Mouse (Mus musculus) thymus, postnatal 14 days (tissue): Measurements from ENCODE around the gene Ces3a.
"Not testable (repeated sequence)": the region's sequence is repeated elsewhere in the genome, so short reads cannot be mapped to it uniquely, and the experiment has no call there.

Source experiments
- DNase-seq: peaks from one replicate; pipeline ENCODE4 v3.0.0; 2021

Gene Ces3a

DNA sequence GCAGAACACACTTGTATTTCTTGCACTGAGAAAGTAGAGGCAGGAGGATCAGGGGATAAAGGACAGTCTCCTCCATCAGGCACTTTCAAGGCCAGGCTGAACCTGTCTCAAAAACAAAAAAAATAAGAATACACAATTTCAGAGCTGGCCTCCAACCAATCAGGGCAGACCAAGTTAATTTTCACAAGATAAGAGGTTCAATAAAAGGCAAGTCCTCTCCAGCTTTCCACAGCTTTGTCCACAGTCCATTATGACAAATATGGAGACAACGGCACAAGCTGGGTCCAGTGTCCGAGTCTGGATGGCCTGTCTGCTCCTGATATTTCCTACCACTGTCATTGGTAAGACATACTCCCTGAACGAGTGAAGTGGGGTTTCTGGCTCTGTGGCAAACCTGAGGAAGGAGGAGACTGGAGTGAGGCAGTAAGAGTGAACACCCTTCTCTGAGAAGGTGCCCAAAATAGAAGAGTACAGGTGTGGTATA is at the start of gene Ces3a:
Ces3a (plus strand) TSS at position 231 of the 484 bp plus-strand sequence.
- no peak for DNase-seq

- no peak for DNase-seq
Observed at GRCm38 (mm10) chr8:104999183-104999582, 49.2 kb upstream of the Ces3a start.

- no peak for DNase-seq
Observed at GRCm38 (mm10) chr8:105000586-105000985, 47.8 kb upstream of the Ces3a start, which contains the start of gene Ces2h. Gene Ces2h (plus strand): TSS chr8:105000853.

DNA sequence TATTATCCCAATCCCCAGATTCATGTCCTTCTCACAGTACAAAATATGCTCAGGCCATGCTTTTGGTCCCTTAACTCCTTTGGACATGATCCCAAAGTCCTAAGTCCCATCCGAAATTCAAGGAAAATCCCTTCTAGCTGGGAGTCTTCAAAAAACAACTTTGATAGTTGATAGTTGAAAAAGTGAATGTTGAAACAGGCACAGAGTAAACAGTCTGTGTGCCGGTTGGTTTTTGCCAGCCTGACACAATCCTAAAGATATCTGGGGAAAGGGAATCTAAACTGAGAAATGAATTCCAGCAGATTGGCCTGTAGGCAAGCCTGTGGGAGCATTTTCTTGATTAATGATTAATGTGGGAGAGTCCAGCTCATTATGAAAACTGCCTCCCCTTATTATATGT is 38.4 kb upstream of the Ces3a start:
- DNase-seq = no peak

DNA sequence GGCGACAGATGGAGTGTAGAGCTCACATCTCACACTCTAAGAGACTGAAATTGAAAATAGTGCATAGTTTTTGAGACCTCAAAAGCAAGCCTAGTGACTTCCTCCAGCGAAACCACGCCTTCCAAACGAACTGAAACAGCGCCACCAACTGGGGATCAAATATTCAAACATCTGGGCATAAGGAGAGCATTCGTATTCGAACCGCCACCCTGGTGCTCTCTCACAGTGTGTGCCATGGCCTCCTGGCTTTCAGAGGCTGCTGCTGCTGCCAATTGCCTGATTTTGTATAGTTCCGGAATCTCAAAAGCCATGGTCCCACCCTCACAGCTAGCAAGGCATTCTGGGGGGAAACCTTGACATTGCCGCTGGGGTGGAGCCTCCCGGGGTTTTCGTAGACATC is 37.3 kb upstream of the Ces3a start:
- DNase-seq = no peak

GRCm38 (mm10) chr8:105014391-105014790 is 34.0 kb upstream of the Ces3a start:
- DNase-seq = no peak

DNA sequence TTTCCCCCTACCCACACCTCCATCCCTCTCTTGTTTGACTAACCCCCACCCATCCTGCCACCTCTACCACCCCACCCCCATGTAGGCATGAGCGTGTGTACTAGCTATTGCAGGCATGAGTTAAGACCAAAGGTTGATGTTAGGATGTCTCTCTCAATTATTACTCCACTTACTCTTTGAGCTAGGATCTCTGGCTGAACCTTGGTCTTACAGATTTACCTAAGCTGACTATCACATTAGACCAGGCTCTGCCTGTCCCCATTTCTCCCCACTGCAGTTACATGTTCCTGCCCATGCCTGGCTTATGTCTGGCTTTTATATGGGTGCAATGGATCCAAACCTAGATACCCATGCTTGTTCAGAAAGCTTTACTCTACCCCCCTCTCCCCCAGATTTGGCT is 26.4 kb upstream of the Ces3a start:
- DNase-seq = no peak

GRCm38 (mm10) chr8:105023087-105023486 is 25.3 kb upstream of the Ces3a start:
- DNase-seq = no peak

DNA sequence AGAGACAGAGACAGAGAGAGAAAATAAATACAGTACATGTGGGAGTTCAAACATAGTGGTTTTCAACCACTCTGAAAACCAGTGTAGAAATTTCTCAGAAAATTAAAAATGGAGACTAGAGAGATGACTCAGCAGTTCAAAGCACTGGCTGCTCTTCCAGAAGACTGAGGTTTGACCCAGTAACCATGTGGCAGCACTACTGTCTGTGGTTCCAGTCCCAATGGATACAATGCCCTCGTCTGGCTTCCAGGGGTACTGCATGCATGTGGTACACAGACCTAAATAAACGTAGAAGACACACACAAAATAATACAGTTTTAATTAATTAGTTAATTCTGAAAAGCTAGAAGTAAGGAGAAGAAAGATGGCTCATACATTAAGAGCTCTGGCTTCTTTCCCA is 23.4 kb upstream of the Ces3a start:
- no peak for DNase-seq

GRCm38 (mm10) chr8:105043510-105043909 is 4.9 kb upstream of the Ces3a start:
- no peak for DNase-seq

- DNase-seq = no peak
Observed at GRCm38 (mm10) chr8:105045824-105046401, 2.5 kb upstream of the Ces3a start.

- DNase-seq = no peak
Observed at GRCm38 (mm10) chr8:105056211-105056610, 7.8 kb downstream of the Ces3a start.

DNA sequence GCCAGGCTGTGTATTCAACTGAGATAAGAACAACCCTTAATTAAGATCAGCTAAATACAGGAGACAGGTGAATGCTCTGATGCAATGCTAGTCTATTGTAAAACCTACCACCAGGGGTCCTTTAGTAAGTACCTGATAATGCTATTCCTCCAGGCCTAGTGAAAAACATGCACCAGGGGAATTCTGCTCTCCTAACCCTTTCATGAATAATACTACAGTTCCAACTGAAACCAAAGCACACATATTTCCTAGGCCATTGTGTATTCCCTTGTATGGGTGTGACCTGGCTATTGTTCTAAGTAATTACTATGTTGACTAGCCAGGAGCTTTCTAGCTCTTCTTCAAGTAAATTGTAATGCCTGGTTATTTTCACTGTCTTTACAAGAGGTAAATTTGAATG is 11.7 kb downstream of the Ces3a start:
- DNase-seq = no peak

- peak; percentile 52 for DNase-seq
Observed at GRCm38 (mm10) chr8:105066761-105067160, 18.4 kb downstream of the Ces3a start.

DNA sequence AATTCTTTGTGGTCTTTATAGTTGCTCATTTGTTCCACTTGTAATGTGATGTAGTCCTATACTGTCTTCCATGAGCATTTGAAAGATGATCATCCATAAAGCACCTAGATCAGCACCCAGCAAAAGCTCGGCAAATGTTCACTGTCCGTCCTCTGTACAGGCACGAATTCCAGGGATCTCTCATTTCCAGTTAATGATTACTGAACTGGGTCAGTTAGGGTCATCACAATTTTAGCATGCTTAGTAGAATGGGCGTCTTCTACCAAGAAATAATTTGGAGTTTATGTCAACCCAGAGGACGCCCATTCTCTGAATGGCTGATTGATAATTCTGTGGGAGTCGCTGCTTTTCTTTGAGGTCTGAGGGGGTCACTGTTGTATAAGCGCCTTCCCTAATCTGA is 19.5 kb downstream of the Ces3a start:
- DNase-seq = not testable (repeated sequence)

GRCm38 (mm10) chr8:105068971-105069370 is 20.6 kb downstream of the Ces3a start:
- no peak for DNase-seq

DNA sequence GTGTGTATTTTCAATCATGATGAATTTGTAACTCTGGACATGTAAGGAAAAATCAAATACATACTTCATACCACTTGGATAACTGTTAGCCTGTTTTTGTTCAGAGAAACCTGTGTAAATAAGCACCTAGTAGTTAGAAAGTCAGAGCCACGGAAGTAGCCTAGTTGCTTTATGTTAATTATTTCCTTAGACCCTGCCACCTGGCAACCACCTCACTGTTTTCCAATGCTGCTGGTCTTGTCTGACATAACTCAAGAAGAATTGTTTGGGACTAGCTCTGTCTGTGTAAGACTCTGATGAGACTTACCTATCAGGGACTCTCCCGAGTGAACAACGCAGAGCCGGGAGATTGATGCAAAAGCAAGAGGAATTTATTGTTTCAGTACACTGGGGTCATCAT is 28.2 kb downstream of the Ces3a start:
- no peak for DNase-seq

- DNase-seq = no peak
Observed at GRCm38 (mm10) chr8:105077071-105077470, 28.7 kb downstream of the Ces3a start.

DNA sequence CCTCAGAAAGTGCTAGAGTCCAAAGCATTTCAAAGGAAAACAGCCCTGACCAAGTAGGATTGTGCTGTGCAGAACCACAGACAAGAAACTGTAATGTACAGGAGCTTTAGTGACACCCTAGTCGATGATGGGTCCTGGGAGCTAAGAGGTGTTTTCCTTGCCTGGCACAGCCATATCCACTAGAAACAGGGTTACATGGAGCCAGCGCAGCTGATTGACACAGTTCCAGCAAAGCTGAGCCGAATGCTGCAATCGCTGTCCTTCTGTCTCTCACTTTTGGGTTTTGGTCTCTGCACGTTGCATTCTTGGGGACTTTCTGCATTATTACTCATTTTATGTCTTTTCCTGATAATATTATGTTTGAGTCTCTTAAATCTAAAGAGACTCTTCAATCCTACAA is 30.2 kb downstream of the Ces3a start:
- no peak for DNase-seq

GRCm38 (mm10) chr8:105080814-105081336 is 32.5 kb downstream of the Ces3a start:
- no peak for DNase-seq

DNA sequence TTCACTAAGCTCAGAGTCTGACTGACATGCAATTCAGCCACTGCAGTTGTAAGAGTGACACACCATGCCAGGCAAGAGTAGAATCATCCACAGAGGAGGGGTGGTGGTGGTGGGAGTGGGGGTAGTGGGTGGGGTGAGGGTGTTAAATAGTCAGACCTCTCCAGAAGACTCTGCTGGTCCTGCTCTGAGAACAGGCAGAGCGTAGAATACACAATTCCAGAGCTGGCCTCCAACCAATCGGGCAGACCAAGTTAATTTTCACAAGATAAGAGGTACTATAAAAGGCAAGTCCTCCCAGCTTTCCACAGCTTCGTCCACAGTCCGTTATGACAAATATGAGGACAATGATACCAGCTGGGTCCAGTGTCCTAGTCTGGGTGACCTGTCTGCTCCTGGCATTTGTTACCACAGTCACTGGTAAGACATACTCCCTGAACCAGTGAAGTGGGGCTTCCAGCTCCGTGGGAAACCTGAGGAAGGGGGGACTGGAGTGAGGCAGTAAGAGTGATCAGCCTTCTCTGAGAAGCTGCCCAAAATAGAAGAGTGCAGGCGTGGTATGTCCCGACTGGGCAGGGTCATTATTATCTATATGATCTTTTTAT is 35.1 kb downstream of the Ces3a start, which contains the start of gene Ces3b:
Ces3b (plus strand) TSS at position 305 of the 602 bp plus-strand sequence.
- no peak for DNase-seq

DNA sequence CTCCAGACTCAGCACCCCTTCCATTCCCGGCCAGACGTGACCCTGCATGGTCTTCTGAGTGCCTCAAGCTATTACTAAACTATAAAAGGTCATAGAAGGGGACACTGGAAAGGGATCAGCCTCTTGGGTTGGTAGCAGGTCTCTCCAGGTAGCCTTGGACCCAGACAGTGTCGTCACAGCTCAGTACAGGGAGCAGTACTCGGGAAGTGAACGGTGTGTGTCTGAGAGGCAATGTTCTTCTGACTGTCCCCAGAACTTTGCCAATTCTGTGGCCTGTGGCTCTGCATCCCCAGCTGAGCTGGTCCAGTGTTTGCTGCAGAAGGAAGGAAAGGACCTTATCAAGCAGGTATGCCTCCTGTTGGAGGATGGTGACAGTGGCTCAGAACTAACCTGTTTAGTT is 39.8 kb downstream of the Ces3a start:
- not testable (repeated sequence) for DNase-seq

DNA sequence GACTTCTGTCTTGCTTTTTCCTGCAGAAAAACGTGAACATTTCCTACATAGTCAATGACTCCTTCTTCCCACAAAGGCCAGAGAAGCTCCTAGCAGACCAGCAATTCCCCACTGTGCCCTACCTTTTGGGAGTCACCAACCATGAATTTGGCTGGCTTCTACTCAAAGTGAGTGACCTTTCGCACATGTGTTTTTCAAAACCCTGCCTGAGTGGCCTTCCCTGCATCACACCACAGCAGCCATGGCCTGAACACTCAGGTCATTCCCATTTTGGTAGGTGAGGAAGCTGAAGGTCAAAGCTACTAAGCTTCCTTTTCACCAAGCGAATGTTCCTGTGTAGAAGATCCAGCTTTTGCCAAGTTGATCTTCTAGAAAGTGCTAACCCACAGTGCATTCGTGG is 40.2 kb downstream of the Ces3a start:
- DNase-seq = no peak

GRCm38 (mm10) chr8:105093992-105094391 is 45.6 kb downstream of the Ces3a start:
- DNase-seq = no peak
